Mouse (Mus musculus) midbrain, embryonic 10.5 days (tissue): Measurements from ENCODE around the gene Arl6ip4. TPM values are rescaled to one million over a fixed set of nuclear protein-coding genes. Genes with fewer than 3 reads are reported as not detected.

Experiments
- DNase-seq: peaks from one replicate; pipeline ENCODE4 v3.0.0-alpha.2; 2017; ENCODE audit warnings: low spot score
- H3K27ac ChIP-seq: fragments of 300-500 bp; sonication (generic); replicated peaks from 2 replicates; pipeline ENCODE4 v1.5.1; 2016; ENCODE audit warnings: mild to moderate bottlenecking
- H3K27me3 ChIP-seq: fragments of 300-500 bp; sonication (generic); 2 replicates; pipeline ENCODE4 v1.6.1; 2016; ENCODE audit warnings: low read depth, mild to moderate bottlenecking; ENCODE audit not compliant: poor library complexity, severe bottlenecking
- H3K36me3 ChIP-seq: fragments of 300-500 bp; sonication (generic); 2 replicates; pipeline ENCODE4 v1.6.1; 2016; ENCODE audit warnings: mild to moderate bottlenecking, moderate library complexity
- H3K4me1 ChIP-seq: fragments of 300-500 bp; sonication (generic); 2 replicates; pipeline ENCODE4 v1.6.1; 2016
- H3K4me3 ChIP-seq: fragments of 300-500 bp; sonication (generic); 2 replicates; pipeline ENCODE4 v1.5.1; 2016; ENCODE audit warnings: mild to moderate bottlenecking, moderate library complexity
- H3K9me3 ChIP-seq: fragments of 300-500 bp; sonication (generic); replicated peaks from 2 replicates; pipeline ENCODE4 v1.6.1; 2016; ENCODE audit warnings: mild to moderate bottlenecking
- WGBS: fragments of 180-500 bp; shearing (Covaris S2); methylation state at CpG from one replicate; pipeline ENCODE4 v1.1.7; 2016; 5-methylcytosine and 5-hydroxymethylcytosine counted together
- polyA plus RNA-seq: library from polyadenylated mRNA; unstranded; fragments of >200 nt; fragmentation: Nextera tagmentation; extraction: Ambion mirVana; gene quantifications from 2 replicates; pipeline ENCODE4 v1.2.1, GENCODE M21; 2016

Arl6ip4 gene
- polyA plus RNA-seq, 1 experiment from 2014 or later: 132 TPM

DNA sequence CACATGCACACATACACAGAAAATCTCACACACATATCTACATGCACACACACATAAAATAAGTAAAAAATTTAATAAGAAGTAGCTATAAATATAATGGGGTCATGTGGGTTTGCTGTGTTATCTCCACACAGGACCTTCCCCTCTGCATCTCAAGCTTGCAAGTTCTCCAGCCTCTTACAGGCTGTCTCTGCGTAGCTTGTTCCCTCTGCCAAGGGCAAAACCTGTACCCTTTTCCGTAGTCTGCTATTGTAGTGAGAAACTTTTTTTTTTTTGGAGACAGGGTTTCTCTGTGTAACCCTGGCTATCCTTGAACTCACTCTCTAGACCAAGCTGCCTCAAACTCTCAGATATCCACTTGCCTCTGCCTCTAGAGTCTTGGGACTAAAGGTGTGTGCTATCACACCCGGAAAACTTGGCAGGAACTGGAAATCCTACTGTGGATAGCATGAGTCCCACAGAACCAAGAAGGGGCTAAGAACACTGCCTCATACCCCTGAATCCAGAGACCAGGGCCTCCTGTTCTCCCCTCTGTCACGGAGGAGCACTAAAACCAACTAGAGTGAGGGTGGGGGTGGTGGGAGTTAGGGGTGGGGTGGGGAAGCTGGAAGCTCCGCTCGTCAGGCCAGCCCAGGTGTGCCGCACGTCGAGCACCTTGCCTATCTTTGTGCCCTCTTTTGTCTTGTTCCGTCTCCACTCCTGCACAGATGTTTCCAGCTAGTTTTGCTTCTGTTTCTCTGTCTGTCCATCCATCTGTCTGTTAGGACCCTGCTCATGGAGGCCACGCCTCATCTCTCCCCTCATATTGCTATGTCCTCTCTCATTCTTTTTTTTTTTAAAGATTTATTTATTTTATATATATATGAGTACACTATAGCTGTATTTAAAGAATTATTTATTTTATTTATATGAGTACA is 15.5 kb upstream of the Arl6ip4 start:
- H3K36me3 ChIP-seq: no peaks in the 10 kb centered on the region
- DNase-seq: no peak
- no peak overlapping the region for H3K4me3 ChIP-seq
- 94% methylated on average over 11 of the region's 11 CpGs for WGBS
- peaks cover 8% of the 10 kb centered on the region for H3K4me1 ChIP-seq
- H3K27ac ChIP-seq: no peak overlapping the region
- peaks cover 5% of the 10 kb centered on the region for H3K27me3 ChIP-seq
- H3K9me3 ChIP-seq: no peaks in the 10 kb centered on the region

DNA sequence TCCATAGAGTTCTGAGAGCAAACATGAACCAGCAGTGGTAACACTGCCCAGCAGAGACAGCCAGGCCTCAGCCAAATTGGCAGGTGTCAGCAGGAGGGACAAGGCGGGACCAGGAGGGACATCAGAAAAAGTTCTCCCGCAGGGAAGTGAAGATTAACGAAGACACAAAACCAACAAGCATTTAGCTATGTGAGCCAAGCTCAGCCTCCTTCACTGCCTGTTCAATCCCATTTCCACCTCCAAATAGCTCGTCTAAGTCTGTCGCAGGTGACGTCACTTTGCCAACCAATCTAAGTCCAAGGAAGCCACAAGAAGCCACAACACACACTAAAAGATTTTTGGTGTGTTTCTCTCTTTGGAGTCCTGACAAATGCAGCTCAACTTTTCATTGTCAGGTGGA is 13.6 kb upstream of the Arl6ip4 start:
- 86% methylated on average over 6 of the region's 6 CpGs for WGBS
- Histone ChIP-seq H3K4me3 (no peak overlapping the region), H3K36me3 (no peaks in the 10 kb centered on the region), H3K4me1 (no peaks in the 10 kb centered on the region), H3K27me3 (no peaks in the 10 kb centered on the region), H3K27ac (no peak overlapping the region), H3K9me3 (no peaks in the 10 kb centered on the region)
- no peak for DNase-seq

DNA sequence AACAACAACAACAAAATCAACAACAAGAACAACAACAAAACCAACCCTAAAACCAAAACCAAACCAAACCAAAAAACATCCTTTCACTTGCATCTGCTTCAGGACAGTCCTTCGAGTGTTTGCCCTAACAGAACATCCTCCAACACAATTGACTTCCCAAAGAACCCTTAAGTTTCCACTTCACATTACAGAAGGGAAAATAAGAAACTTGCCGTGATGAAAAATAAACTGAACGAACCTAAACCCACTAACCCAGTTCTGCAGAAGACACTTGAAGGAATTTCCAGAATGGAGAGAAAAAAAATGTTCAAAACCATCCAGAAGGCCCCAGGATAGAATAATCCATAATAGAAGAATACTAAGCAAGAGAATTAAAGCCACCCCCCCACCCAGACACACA is 12.9 kb upstream of the Arl6ip4 start:
- 86% methylated on average over 3 of the region's 3 CpGs for WGBS
- no peaks in the 10 kb centered on the region for H3K9me3 ChIP-seq
- no peaks in the 10 kb centered on the region for H3K36me3 ChIP-seq
- no peak for DNase-seq
- no peak overlapping the region for H3K27ac ChIP-seq
- H3K27me3 ChIP-seq: no peaks in the 10 kb centered on the region
- H3K4me1 ChIP-seq: no peaks in the 10 kb centered on the region
- H3K4me3 ChIP-seq: no peak overlapping the region

DNA sequence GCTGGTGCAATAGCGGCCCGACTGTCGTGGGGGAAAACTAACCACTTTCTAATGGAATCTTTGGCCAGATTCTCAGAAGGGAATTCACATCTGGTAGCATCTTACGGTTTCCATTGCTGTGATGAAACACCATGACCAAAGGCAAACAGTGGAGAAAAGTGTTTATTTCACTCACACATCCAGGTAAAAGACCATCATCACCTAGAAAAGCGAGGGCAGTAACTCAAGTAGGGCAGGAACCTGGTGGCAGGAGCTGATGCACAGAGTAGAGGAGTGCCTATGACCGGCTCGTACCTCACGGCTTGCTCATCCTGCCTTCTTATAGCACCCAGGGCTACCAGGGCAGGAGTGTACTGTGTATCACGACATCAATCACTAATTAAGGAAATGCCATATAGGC is 12.3 kb upstream of the Arl6ip4 start:
- H3K4me3 ChIP-seq: no peak overlapping the region
- H3K4me1 ChIP-seq: no peaks in the 10 kb centered on the region
- no peak for DNase-seq
- WGBS: 95% methylated on average over 9 of the region's 9 CpGs
- H3K27ac ChIP-seq: no peak overlapping the region
- no peaks in the 10 kb centered on the region for H3K36me3 ChIP-seq
- H3K9me3 ChIP-seq: no peaks in the 10 kb centered on the region
- no peaks in the 10 kb centered on the region for H3K27me3 ChIP-seq

DNA sequence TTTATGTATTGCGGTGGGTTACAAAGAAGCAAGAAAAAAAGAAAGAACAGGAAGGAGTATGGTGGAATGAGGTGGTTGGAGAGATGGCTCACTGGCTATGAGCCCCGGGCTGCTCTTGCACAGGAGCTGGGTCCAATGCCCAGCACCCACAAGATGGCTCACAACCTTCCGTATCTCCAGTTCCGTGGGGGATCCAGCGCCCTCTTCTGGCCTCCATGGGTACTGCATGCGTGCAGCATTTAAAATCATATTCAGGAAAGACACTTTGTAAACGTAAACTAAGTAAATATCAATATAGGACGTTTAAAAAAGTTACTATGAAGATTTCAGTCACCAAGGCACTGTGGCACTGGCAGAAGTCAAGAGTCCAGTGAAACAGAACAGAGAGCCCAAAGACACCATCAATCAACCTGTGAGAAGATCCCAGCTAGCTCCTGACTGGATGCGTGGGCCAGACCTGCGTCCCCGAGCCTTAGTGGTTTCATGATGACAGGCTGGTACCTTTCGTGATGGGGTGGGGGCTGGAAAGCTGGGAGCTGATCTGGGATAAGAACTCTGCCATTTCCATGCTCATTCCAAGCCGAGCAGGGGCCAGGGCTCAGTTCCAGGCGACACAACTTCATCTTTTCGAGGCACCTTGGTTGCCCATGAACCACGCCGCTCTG is 4.7 kb upstream of the Arl6ip4 start:
- H3K27ac ChIP-seq: peak overlapping the region; percentile 92
- no peaks in the 10 kb centered on the region for H3K9me3 ChIP-seq
- peaks cover 5% of the 10 kb centered on the region; the same call in 1 of the 2 replicates for H3K36me3 ChIP-seq
- peak overlapping the region; percentile 96 for H3K4me3 ChIP-seq
- DNase-seq: peak; percentile 60
- peaks cover 33% of the 10 kb centered on the region for H3K4me1 ChIP-seq
- no peaks in the 10 kb centered on the region for H3K27me3 ChIP-seq
- 28% methylated on average over 17 of the region's 17 CpGs for WGBS

DNA sequence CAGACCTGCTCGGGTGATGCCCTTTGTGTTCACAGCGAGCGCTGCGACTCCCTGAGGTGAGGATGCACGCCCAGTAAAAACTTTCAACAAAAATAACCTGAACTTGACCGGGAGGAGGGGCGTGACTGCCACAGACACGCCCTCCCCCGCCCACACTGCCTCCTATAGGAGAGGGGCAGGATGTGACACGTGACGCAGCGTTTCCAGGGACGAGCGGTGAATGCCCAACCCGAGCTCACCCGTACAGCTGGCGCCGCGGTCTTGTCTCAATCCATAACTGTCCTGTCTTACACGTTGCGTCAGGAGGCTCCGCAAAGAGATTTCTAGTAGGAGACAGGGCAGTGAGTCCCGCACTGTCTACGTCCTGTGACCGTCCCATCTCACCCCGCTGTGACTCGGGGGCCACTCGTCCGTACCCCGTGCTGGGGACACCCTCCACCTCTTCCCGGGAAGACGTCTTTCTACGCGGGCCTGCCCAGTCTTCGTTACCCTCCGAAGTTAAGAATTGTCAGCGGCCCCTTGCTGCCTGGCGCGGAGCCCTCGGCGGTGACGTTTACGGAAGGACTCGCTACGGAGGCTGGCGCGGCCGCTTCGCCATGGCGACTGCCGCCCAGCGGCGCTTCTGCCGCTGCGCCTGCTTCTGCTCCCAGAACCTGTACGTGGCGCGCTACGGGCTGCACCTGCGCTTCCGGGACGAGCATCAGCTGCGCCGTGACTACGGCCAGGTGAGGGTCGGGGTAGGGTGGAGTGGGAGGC is 4.0 kb upstream of the Arl6ip4 start, which contains the start of gene Ogfod2:
Ogfod2 (plus strand) TSS at position 556 of the 756 bp plus-strand sequence.
- H3K36me3 ChIP-seq: peaks cover 6% of the 10 kb centered on the region
- peak within 1 kb of the TSS; percentile 96 for H3K4me3 ChIP-seq
- WGBS: under 1% methylated on average over 66 of the region's 66 CpGs

DNA sequence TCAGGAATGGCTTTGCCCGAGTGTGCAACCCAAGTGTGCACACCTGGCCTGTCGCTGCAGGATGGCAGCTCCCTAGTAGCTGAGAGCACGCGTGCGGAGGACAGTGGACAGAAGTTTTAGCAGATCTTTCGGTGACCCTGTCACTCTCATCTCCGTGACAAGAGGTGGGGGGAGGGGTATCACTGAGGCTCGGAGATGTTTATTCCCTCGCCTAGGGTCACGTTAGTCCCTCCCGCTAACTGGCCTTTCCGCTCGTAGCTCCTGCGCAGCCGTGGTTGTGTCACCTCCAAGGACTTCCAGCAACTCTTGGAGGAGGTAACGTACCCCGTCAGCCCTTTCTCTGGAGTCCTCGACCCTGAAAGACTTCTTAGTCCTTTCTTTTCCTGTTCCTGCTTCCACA is 3.4 kb upstream of the Arl6ip4 start:
- Histone ChIP-seq H3K36me3 (peaks cover 12% of the 10 kb centered on the region), H3K27ac (peak overlapping the region; percentile 92), H3K4me3 (peak overlapping the region; percentile 96), H3K9me3 (no peaks in the 10 kb centered on the region), H3K4me1 (peaks cover 46% of the 10 kb centered on the region), H3K27me3 (no peaks in the 10 kb centered on the region)
- DNase-seq: no peak
- WGBS: 1% methylated on average over 18 of the region's 18 CpGs

More for the DNA sequence above, 4.0 kb upstream of the Arl6ip4 start, which contains the start of gene Ogfod2:
- Histone ChIP-seq H3K27ac (peak within 1 kb of the TSS; percentile 92), H3K4me1 (peaks cover 39% of the 10 kb centered on the region), H3K27me3 (no peaks in the 10 kb centered on the region), H3K9me3 (no peaks in the 10 kb centered on the region)
- peak; percentile 98 for DNase-seq

DNA sequence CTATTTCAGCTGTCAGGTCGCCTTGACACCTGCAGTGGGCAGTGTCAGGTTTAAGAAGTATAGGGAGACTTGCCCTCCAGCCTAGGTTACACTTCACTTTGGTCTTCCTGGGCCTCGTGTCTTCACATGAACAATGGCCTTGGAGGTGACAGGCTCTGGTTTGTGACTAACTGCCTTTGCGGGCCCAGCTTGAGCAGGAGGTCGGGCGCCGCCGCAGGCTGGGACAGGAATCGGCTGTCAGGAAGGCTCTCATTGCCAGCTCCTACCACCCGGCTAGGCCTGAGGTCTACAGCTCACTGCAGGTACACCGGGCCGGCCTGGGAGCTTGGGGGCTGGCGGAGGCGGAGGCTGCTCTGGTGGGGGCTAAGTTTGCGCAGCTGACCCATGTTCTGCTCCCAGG is 2.9 kb upstream of the Arl6ip4 start:
- 18% methylated on average over 14 of the region's 14 CpGs for WGBS
- Histone ChIP-seq H3K4me1 (peaks cover 50% of the 10 kb centered on the region), H3K36me3 (peaks cover 17% of the 10 kb centered on the region), H3K27me3 (no peaks in the 10 kb centered on the region), H3K4me3 (peak overlapping the region; percentile 96), H3K27ac (peak overlapping the region; percentile 92), H3K9me3 (no peaks in the 10 kb centered on the region)
- DNase-seq: peak; percentile 51

DNA sequence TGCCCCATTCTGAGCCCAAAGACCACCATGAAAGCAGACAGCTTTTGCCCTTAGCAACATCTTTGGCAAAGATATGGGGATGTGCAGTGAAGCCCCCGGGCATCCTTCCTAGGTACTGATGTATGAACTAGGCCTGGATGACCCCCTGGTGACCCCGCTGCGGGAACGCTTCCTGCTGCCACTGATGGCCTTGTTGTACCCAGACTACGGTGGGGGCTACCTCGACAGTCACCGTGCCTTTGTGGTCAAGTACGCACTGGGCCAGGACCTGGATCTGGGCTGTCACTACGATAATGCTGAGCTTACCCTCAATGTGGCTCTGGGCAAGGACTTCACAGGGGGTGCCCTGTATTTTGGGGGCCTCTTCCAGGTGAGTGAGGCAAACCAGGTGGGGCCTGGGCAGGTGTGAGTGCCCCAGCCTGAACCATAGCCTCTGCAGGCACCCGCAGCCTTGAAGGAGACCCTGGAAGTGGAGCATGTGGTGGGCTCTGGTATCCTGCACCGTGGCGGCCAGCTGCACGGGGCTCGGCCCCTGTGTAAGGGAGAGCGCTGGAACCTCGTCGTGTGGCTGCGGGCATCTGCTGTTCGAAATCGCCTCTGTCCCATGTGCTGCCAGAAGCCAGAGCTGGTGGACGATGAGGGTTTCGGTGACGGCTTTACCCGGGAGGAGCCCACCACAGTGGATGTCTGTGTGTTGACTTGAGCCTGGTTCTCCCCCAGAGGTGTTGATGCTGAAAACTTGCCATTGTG is 1.4 kb upstream of the Arl6ip4 start:
- Histone ChIP-seq H3K4me1 (peaks cover 56% of the 10 kb centered on the region), H3K27me3 (no peaks in the 10 kb centered on the region), H3K4me3 (peak overlapping the region; percentile 91; the same call in 1 of the 2 replicates), H3K36me3 (peaks cover 31% of the 10 kb centered on the region), H3K9me3 (no peaks in the 10 kb centered on the region), H3K27ac (no peak overlapping the region)
- WGBS: 94% methylated on average over 24 of the region's 24 CpGs
- DNase-seq: no peak

DNA sequence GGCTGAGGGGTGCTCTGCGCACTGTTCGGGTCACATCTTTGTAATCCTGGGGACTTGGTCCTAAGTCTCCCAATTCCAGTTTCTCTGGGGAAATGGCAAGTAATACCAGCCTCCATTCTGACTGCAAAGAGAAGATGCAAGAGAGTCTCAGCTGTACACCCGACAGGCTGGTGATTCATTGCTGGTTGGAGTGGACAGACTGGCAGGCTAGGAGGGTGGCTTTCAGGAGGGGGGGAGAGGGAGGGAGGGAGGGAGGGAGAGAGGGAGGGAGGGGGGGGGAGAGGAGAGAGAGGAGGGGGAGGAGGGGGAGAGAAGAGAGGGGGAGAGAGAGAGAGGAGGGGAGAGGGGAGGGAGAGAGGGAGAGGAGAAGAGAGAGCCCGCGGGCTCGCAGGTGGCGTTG is 358 bp upstream of the Arl6ip4 start:
- peaks cover 56% of the 10 kb centered on the region for H3K4me1 ChIP-seq
- peaks cover 42% of the 10 kb centered on the region for H3K36me3 ChIP-seq
- H3K27me3 ChIP-seq: no peaks in the 10 kb centered on the region
- peak overlapping the region; percentile 91 for H3K4me3 ChIP-seq
- peak overlapping the region; percentile 93 for H3K27ac ChIP-seq
- H3K9me3 ChIP-seq: no peaks in the 10 kb centered on the region
- DNase-seq: no peak
- WGBS: 27% methylated on average over 7 of the region's 7 CpGs

DNA sequence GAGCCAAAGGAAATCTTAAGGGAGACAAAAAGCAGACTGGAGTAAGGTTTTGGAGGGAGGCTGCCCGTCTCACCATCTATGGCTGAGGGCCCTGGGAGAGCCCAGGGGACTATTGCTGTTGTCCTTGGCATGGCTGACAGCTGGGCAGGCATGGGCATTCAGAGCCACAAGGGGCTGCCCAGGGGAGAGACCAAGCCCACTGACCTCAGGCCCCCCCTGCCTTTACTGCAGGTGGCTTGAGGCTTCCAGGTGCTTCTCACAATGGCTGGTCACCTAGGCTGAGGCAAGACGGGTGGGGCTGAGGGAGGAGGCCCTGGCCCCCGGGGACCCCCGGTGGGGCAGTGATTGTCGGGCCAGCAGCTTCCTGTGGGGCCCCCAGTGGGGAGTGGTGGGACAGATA is 3.3 kb downstream of the Arl6ip4 start:
- H3K36me3 ChIP-seq: peaks cover 74% of the 10 kb centered on the region
- H3K27me3 ChIP-seq: no peaks in the 10 kb centered on the region
- no peak overlapping the region for H3K4me3 ChIP-seq
- 90% methylated on average over 5 of the region's 5 CpGs for WGBS
- no peak for DNase-seq
- peaks cover 34% of the 10 kb centered on the region for H3K4me1 ChIP-seq
- H3K9me3 ChIP-seq: no peaks in the 10 kb centered on the region
- no peak overlapping the region for H3K27ac ChIP-seq

DNA sequence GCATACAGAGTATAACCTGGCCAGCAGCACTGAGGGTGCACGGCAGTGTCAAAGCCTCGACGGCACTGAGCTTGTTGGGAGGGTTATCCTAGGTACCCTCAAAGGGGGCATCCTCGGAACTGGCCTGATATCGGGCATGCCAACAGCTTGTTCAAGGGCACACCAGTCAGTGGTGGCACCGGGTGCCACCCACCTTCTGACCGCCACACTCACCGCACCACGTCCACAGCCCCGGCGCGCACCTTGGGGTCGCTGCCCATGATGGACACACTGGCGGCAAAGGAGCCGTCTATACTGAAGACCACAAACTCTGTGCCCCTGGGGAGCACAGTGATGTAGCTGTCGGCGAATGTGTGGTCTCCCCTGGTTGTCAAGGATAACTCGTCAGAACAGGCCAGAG is 6.5 kb downstream of the Arl6ip4 start:
- 90% methylated on average over 18 of the region's 18 CpGs for WGBS
- H3K36me3 ChIP-seq: peaks cover 94% of the 10 kb centered on the region

More for the DNA sequence above, 6.5 kb downstream of the Arl6ip4 start:
- Histone ChIP-seq H3K27ac (no peak overlapping the region), H3K4me1 (peaks cover 12% of the 10 kb centered on the region), H3K27me3 (no peaks in the 10 kb centered on the region), H3K4me3 (no peak overlapping the region), H3K9me3 (no peaks in the 10 kb centered on the region)
- no peak for DNase-seq
